Mouse (Mus musculus) testis, adult 2 months (tissue): ENCODE results near the gene Sae1. TPM values are rescaled to one million over a fixed set of nuclear protein-coding genes. Genes with fewer than 3 reads are reported as not detected.

ENCODE experiments used
- H3K27ac ChIP-seq: fragments of 200-500 bp; 2 replicates; pipeline ENCODE4 v1.5.1; 2012; ENCODE audit warnings: low read depth, low read length; ENCODE audit not compliant: control insufficient read depth, insufficient read depth
- H3K27me3 ChIP-seq: fragments of 200-500 bp; 2 replicates; pipeline ENCODE4 v1.6.1; 2012; ENCODE audit warnings: mild to moderate bottlenecking, low read length, moderate library complexity; ENCODE audit not compliant: control insufficient read depth, insufficient read depth
- H3K36me3 ChIP-seq: fragments of 200-500 bp; 2 replicates; pipeline ENCODE4 v1.6.1; 2012; ENCODE audit warnings: mild to moderate bottlenecking, low read length; ENCODE audit not compliant: control insufficient read depth, insufficient read depth
- H3K4me1 ChIP-seq: fragments of 200-500 bp; 2 replicates; pipeline ENCODE4 v1.6.1; 2012; ENCODE audit warnings: low read length; ENCODE audit not compliant: control insufficient read depth, insufficient read depth
- H3K4me3 ChIP-seq: fragments of 200-500 bp; 2 replicates; pipeline ENCODE4 v1.5.1; 2012; ENCODE audit warnings: low read depth, mild to moderate bottlenecking, low read length, moderate library complexity, mixed read lengths; ENCODE audit not compliant: control insufficient read depth
- CTCF ChIP-seq: fragments of 200-500 bp; IDR thresholded peaks from 2 replicates; pipeline ENCODE4 v1.5.1; 2012; ENCODE audit warnings: low read depth, mild to moderate bottlenecking, inconsistent platforms, low read length, moderate library complexity; ENCODE audit not compliant: control insufficient read depth, insufficient read depth, insufficient replicate concordance
- POLR2A ChIP-seq: fragments of 200-500 bp; IDR thresholded peaks from 2 replicates; pipeline ENCODE4 v1.6.1; 2012; ENCODE audit warnings: low read depth, mild to moderate bottlenecking, inconsistent platforms, low read length, moderate library complexity; ENCODE audit not compliant: control insufficient read depth
- polyA plus RNA-seq: library from polyadenylated mRNA; depleted of rRNA; stranded (reverse); fragments of >200 nt; gene quantifications from 2 replicates; pipeline ENCODE4 v1.2.3, GENCODE M21; 2012; rRNA removed

Sae1 gene
- polyA plus RNA-seq, 1 experiment: 61.4 TPM

GRCm38 (mm10) chr7:16282334-16282733, 105.3 kb downstream of the Sae1 start:
- Histone ChIP-seq H3K27ac (no peak overlapping the region), H3K27me3 (no peaks in the 10 kb centered on the region), H3K4me1 (peaks cover 10% of the 10 kb centered on the region), H3K4me3 (no peak overlapping the region), H3K36me3 (peaks cover 6% of the 10 kb centered on the region)
- TF ChIP-seq POLR2A (no peak), CTCF (no peak)

GRCm38 (mm10) chr7:16280721-16281120, 106.9 kb downstream of the Sae1 start:
- Histone ChIP-seq H3K4me1 (peaks cover 10% of the 10 kb centered on the region), H3K4me3 (no peak overlapping the region), H3K27me3 (no peaks in the 10 kb centered on the region), H3K27ac (no peak overlapping the region), H3K36me3 (peaks cover 6% of the 10 kb centered on the region)
- TF ChIP-seq POLR2A (no peak), CTCF (no peak)

DNA sequence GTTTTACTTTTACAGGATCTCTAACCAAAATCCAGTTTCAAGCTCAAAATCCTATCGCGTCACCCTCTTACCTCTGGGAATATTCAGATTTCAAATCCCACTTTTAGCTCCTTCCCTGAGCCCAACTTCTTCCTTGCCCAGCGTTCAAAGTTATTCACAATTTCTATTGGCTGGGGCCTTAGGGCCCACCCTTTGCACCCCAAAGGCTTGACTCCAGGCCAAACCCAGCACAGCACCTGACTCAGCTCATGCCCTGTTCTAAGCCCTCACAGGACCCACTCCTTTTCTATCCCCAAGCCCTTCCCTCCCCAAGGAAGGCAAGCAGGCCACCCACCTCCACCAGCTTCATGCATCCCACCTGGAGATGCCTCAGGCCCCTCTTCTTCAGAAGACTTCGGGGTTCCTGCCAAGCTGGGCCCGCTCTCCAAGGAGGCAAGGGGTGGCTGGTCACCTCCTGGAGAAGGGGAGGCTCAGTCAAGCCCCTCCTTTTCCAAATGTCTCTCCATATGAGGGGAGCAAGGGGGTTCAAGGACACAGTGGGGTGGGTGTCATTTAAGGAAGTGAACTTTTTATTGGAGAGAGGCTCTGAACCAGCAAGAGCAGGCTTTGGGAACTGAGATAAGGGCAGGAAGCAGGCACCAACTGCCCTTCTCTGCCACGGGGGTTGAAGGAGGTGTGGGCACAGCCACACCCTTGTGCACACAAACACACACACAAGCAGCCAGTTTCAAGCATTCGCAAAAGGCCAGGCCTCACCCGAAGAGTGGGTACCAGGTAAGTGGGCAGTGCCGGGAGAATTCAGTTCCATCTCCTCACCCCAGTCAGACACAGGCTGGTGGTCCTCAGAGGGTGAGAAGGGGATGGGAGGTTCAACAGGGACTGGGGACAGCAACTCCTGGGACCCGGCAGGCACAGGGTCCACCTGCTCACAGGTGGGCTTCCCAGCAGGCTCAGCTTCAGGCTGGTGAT, 112.4 kb downstream of the Sae1 start:
- TF ChIP-seq POLR2A (no peak), CTCF (no peak)
- no peak overlapping the region for H3K27ac ChIP-seq
- H3K27me3 ChIP-seq: no peaks in the 10 kb centered on the region
- peaks cover 19% of the 10 kb centered on the region for H3K4me1 ChIP-seq
- H3K4me3 ChIP-seq: no peak overlapping the region
- no peaks in the 10 kb centered on the region; the same call in 1 of the 2 replicates for H3K36me3 ChIP-seq

DNA sequence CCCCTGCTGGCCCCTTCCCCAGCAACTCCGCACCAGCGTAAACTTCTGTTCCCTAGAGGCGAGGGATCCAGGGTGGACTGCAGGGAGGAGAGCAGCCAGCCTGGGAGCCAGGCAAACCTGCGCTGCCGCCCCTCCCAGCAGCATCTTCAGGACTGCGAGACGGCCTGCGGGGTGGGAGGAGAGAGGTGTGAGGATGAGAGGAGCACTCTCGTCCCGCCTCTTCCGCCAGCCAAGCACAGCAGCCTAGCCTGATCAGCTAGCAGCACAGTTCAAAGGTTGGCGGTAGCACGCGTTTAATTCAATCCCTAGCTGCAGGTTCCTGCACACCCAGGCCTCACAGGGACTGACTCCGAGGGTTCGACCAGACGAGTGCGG, 113.9 kb downstream of the Sae1 start:
- no peak for TF ChIP-seq CTCF
- no peak; the same call in 1 of the 2 replicates for TF ChIP-seq POLR2A
- peaks cover 19% of the 10 kb centered on the region for H3K4me1 ChIP-seq
- no peaks in the 10 kb centered on the region for H3K27me3 ChIP-seq
- no peaks in the 10 kb centered on the region; the same call in 1 of the 2 replicates for H3K36me3 ChIP-seq
- peak overlapping the region; percentile 78 for H3K4me3 ChIP-seq
- peak overlapping the region; percentile 76 for H3K27ac ChIP-seq

DNA sequence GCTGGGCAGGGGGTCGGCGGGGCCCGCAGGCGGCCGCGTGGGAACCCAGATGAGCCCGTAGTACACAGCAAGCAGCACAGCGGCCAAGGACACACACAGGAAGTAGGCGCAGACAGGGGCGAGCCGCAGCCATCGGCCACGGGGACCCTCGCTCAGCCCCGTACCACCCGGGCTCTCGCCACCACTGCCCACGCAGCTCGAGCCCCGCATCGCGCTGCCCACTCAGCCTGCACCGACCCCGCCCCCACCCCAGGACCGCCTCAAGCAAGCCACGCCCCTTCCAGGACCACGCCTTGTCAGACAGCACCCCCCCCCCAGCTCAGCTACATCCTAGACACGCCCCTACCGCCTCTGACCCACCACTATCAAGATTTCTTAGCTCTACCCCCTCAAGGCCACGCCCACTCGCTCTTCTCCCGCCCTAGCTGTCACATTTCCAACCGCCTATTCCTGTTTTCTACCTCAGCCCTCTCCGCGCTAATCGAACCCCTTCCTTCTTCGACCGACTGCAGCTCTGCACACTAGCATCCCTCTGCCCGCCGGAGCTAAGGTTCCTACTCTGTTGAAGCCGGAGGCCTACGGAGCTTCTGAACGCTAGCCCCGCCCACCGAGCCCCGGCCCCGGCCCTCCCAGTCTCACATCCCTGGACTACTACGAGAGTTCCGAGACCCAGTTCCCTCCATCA, 114.4 kb downstream of the Sae1 start, which contains the start of gene Inafm1:
Gene Inafm1 (minus strand): TSS at position 537 of the 685 bp plus-strand sequence.
- H3K4me3 ChIP-seq: peak within 1 kb of the TSS; percentile 78
- peak within 1 kb of the TSS; percentile 76 for H3K27ac ChIP-seq
- H3K27me3 ChIP-seq: no peaks in the 10 kb centered on the region
- H3K36me3 ChIP-seq: no peaks in the 10 kb centered on the region; the same call in 1 of the 2 replicates
- TF ChIP-seq CTCF: no peak
- 0 out of 2 replicates have a peak, but pooled peaks have one; percentile 27 for TF ChIP-seq POLR2A
- peaks cover 19% of the 10 kb centered on the region for H3K4me1 ChIP-seq

DNA sequence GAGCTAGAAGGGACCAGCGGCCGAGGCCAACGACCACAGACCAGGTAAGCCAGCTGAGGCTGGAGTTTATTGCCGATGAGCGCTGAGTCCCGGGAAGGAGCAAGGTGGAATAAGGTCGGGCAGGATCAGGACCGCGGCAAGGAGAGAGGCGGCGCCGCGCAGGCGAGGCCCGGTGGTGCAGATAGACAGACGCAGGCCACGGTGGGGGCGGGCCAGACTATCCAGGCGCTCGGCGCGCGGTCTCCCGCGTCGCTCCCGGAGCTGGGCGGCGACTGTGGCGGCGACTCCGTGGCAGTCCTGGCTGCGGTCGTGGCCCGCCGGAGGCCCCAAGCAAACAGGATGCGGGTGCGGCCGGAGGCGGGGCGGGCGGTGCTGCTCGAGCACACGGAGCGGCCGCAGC, 114.9 kb downstream of the Sae1 start:
- peak overlapping the region; percentile 78 for H3K4me3 ChIP-seq
- H3K27me3 ChIP-seq: no peaks in the 10 kb centered on the region
- peak overlapping the region; percentile 32; the same call in 1 of the 2 replicates for H3K27ac ChIP-seq
- H3K4me1 ChIP-seq: peaks cover 19% of the 10 kb centered on the region
- H3K36me3 ChIP-seq: no peaks in the 10 kb centered on the region
- TF ChIP-seq POLR2A (no peak), CTCF (no peak)

DNA sequence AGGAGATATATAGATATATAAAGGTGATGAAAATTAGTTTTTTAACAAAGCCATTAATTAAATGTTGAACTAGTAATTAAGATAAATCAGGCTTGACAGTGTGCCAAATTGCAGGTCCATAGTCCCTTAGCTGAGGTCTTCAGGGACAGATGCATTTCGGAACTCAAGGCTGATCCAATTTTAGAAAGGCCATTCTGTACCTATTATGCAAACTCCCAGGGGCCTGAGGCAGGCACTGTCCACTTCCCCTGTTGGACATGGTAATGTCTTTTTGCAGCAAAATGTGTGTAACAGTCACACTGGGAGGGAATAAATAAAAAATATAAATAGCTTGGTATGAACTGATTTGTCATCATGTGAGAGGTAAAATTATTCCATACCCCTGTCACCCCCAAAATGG, 116.5 kb downstream of the Sae1 start:
- H3K27me3 ChIP-seq: no peaks in the 10 kb centered on the region
- TF ChIP-seq CTCF (no peak), POLR2A (no peak)
- H3K36me3 ChIP-seq: no peaks in the 10 kb centered on the region
- peaks cover 19% of the 10 kb centered on the region for H3K4me1 ChIP-seq
- H3K4me3 ChIP-seq: no peak overlapping the region
- H3K27ac ChIP-seq: no peak overlapping the region

Other genes with a start within 250 kb of the Sae1 start
- 2.5 and 2.6 TPM in 2 replicates for gene Meis3, start 212.7 kb downstream of the Sae1 start, polyA plus RNA-seq
- gene Dhx34, start 165.8 kb downstream of the Sae1 start, polyA plus RNA-seq: 26.2 and 27.1 TPM in 2 replicates
- 0.02 and 0.07 TPM in 2 replicates for gene C5ar2, start 143.7 kb downstream of the Sae1 start, polyA plus RNA-seq
- gene C5ar1, start 128.3 kb downstream of the Sae1 start, polyA plus RNA-seq: 0.53 and 0.65 TPM in 2 replicates
- gene Inafm1, start 114.2 kb downstream of the Sae1 start, polyA plus RNA-seq: 19.5 and 22.5 TPM in 2 replicates
- gene Ccdc9, start 101.0 kb downstream of the Sae1 start, polyA plus RNA-seq: 46.0 and 47.1 TPM in 2 replicates
- 4.0 and 6.1 TPM in 2 replicates for gene Bbc3, start 79.4 kb downstream of the Sae1 start, polyA plus RNA-seq
- 14.4 and 17.2 TPM in 2 replicates for gene Zc3h4, start 13.1 kb upstream of the Sae1 start, polyA plus RNA-seq
- 3.5 and 5.6 TPM in 2 replicates for gene Tmem160, start 65.0 kb upstream of the Sae1 start, polyA plus RNA-seq
- gene Npas1, start 89.9 kb upstream of the Sae1 start, polyA plus RNA-seq: 0.72 and 1.4 TPM in 2 replicates
- gene Arhgap35, start 227.2 kb upstream of the Sae1 start, polyA plus RNA-seq: 21.7 and 22.4 TPM in 2 replicates